Mouse (Mus musculus): ENCODE data around the gene Tpgs1.

Gene Tpgs1

GRCm38 (mm10) chr10:79671396-79672087, 2.4 kb downstream of the Tpgs1 start:
- TF ChIP-seq NANOG (IDR thresholded peaks at IDR 0.05; ENCODE audit: borderline replicate concordance, low read length): no peak
- TF ChIP-seq POU5F1 (IDR thresholded peaks at IDR 0.05; ENCODE audit: borderline replicate concordance, low read length): no peak
- no peak for TF ChIP-seq CTCF (conservative IDR thresholded peaks at IDR 0.05; ENCODE audit: low read length)
- Histone ChIP-seq H3K36me3 (ENCODE audit: insufficient read depth, low read length) (peaks cover 34% of the 10 kb centered on the region), H3K27me3 (ENCODE audit: insufficient read depth, low read length) (no peaks in the 10 kb centered on the region), H3K4me1 (replicated peaks; ENCODE audit: low read depth, low read length) (peaks cover 58% of the 10 kb centered on the region), H3K4me3 (replicated peaks; ENCODE audit: low read length) (peak overlapping the region; percentile 100), H3K9me3 (ENCODE audit: low read length) (no peaks in the 10 kb centered on the region)

GRCm38 (mm10) chr10:79672088-79672455, 2.9 kb downstream of the Tpgs1 start:
- peaks cover 34% of the 10 kb centered on the region for H3K36me3 ChIP-seq (ENCODE audit: insufficient read depth, low read length)
- H3K27me3 ChIP-seq (ENCODE audit: insufficient read depth, low read length): no peaks in the 10 kb centered on the region
- H3K9me3 ChIP-seq (ENCODE audit: low read length): no peaks in the 10 kb centered on the region
- peaks cover 60% of the 10 kb centered on the region for H3K4me1 ChIP-seq (replicated peaks; ENCODE audit: low read depth, low read length)
- peak overlapping the region; percentile 71 for H3K4me3 ChIP-seq (replicated peaks; ENCODE audit: low read length)
- peak; percentile 40 for TF ChIP-seq CTCF (conservative IDR thresholded peaks at IDR 0.05; ENCODE audit: low read length)
- no peak for TF ChIP-seq NANOG (IDR thresholded peaks at IDR 0.05; ENCODE audit: borderline replicate concordance, low read length)

GRCm38 (mm10) chr10:79673054-79673453, 3.9 kb downstream of the Tpgs1 start:
- TF ChIP-seq POU5F1 (IDR thresholded peaks at IDR 0.05; ENCODE audit: borderline replicate concordance, low read length) (no peak), CTCF (conservative IDR thresholded peaks at IDR 0.05; ENCODE audit: low read length) (no peak), NANOG (IDR thresholded peaks at IDR 0.05; ENCODE audit: borderline replicate concordance, low read length) (no peak)
- Histone ChIP-seq H3K9me3 (ENCODE audit: low read length) (no peaks in the 10 kb centered on the region), H3K27me3 (ENCODE audit: insufficient read depth, low read length) (no peaks in the 10 kb centered on the region), H3K4me1 (replicated peaks; ENCODE audit: low read depth, low read length) (peaks cover 66% of the 10 kb centered on the region), H3K36me3 (ENCODE audit: insufficient read depth, low read length) (peaks cover 34% of the 10 kb centered on the region), H3K4me3 (replicated peaks; ENCODE audit: low read length) (peak overlapping the region; percentile 71)

- no peaks in the 10 kb centered on the region for H3K9me3 ChIP-seq (ENCODE audit: low read length)
- peaks cover 34% of the 10 kb centered on the region for H3K36me3 ChIP-seq (ENCODE audit: insufficient read depth, low read length)
- H3K4me1 ChIP-seq (replicated peaks; ENCODE audit: low read depth, low read length): peaks cover 77% of the 10 kb centered on the region
- H3K4me3 ChIP-seq (replicated peaks; ENCODE audit: low read length): peak overlapping the region; percentile 78
- no peaks in the 10 kb centered on the region for H3K27me3 ChIP-seq (ENCODE audit: insufficient read depth, low read length)
- no peak for TF ChIP-seq NANOG (IDR thresholded peaks at IDR 0.05; ENCODE audit: borderline replicate concordance, low read length)
- no peak for TF ChIP-seq CTCF (conservative IDR thresholded peaks at IDR 0.05; ENCODE audit: low read length)
- TF ChIP-seq POU5F1 (IDR thresholded peaks at IDR 0.05; ENCODE audit: borderline replicate concordance, low read length): no peak
Observed at GRCm38 (mm10) chr10:79675346-79676035, 6.3 kb downstream of the Tpgs1 start.

GRCm38 (mm10) chr10:79680606-79681495, 11.7 kb downstream of the Tpgs1 start:
- H3K4me1 ChIP-seq (replicated peaks; ENCODE audit: low read depth, low read length): peaks cover 75% of the 10 kb centered on the region
- H3K4me3 ChIP-seq (replicated peaks; ENCODE audit: low read length): peak overlapping the region; percentile 100
- TF ChIP-seq CTCF (conservative IDR thresholded peaks at IDR 0.05; ENCODE audit: low read length) (no peak), NANOG (IDR thresholded peaks at IDR 0.05; ENCODE audit: borderline replicate concordance, low read length) (no peak), POU5F1 (IDR thresholded peaks at IDR 0.05; ENCODE audit: borderline replicate concordance, low read length) (no peak)
- peaks cover 35% of the 10 kb centered on the region for H3K36me3 ChIP-seq (ENCODE audit: insufficient read depth, low read length)
- no peaks in the 10 kb centered on the region for H3K9me3 ChIP-seq (ENCODE audit: low read length)
- no peaks in the 10 kb centered on the region for H3K27me3 ChIP-seq (ENCODE audit: insufficient read depth, low read length)

- no peaks in the 10 kb centered on the region for H3K27me3 ChIP-seq (ENCODE audit: insufficient read depth, low read length)
- H3K36me3 ChIP-seq (ENCODE audit: insufficient read depth, low read length): peaks cover 38% of the 10 kb centered on the region
- peak within 1 kb of the TSS; percentile 100 for H3K4me3 ChIP-seq (replicated peaks; ENCODE audit: low read length)
- H3K4me1 ChIP-seq (replicated peaks; ENCODE audit: low read depth, low read length): peaks cover 75% of the 10 kb centered on the region
- TF ChIP-seq POU5F1 (IDR thresholded peaks at IDR 0.05; ENCODE audit: borderline replicate concordance, low read length): no peak
- no peak for TF ChIP-seq CTCF (conservative IDR thresholded peaks at IDR 0.05; ENCODE audit: low read length)
- TF ChIP-seq NANOG (IDR thresholded peaks at IDR 0.05; ENCODE audit: borderline replicate concordance, low read length): no peak
- no peaks in the 10 kb centered on the region for H3K9me3 ChIP-seq (ENCODE audit: low read length)
Observed at GRCm38 (mm10) chr10:79681591-79682245, 12.5 kb downstream of the Tpgs1 start, which contains the start of gene Cdc34. Cdc34 (plus strand) TSS chr10:79682195.

- peaks cover 46% of the 10 kb centered on the region for H3K36me3 ChIP-seq (ENCODE audit: insufficient read depth, low read length)
- H3K4me3 ChIP-seq (replicated peaks; ENCODE audit: low read length): peak overlapping the region; percentile 100
- H3K9me3 ChIP-seq (ENCODE audit: low read length): no peaks in the 10 kb centered on the region
- H3K4me1 ChIP-seq (replicated peaks; ENCODE audit: low read depth, low read length): peaks cover 75% of the 10 kb centered on the region
- no peak for TF ChIP-seq NANOG (IDR thresholded peaks at IDR 0.05; ENCODE audit: borderline replicate concordance, low read length)
- TF ChIP-seq CTCF (conservative IDR thresholded peaks at IDR 0.05; ENCODE audit: low read length): no peak
- no peak for TF ChIP-seq POU5F1 (IDR thresholded peaks at IDR 0.05; ENCODE audit: borderline replicate concordance, low read length)
- H3K27me3 ChIP-seq (ENCODE audit: insufficient read depth, low read length): no peaks in the 10 kb centered on the region
Observed at GRCm38 (mm10) chr10:79682551-79682915, 13.4 kb downstream of the Tpgs1 start.
